Mouse (Mus musculus) G1E-ER4 (cell line): Measurements from ENCODE around the gene Shb. TPM values are rescaled to one million over a fixed set of nuclear protein-coding genes. Genes with fewer than 3 reads are reported as not detected.

Experiments
- GATA1 ChIP-seq: IDR thresholded peaks from one replicate; pipeline ENCODE4 v1.8.0; 2012; ENCODE audit warnings: low read length, inconsistent platforms
- polyA plus RNA-seq: library from polyadenylated mRNA; stranded (reverse); fragments of >175 nt; gene quantifications from 2 replicates; pipeline ENCODE4 v1.2.3, GENCODE M21; 2012

The Shb gene
- polyA plus RNA-seq, 1 experiment, result not detected

GRCm38 (mm10) chr4:45530662-45531542 is 1.4 kb downstream of the Shb start:
- TF ChIP-seq GATA1, result no peak

GRCm38 (mm10) chr4:45529986-45530597 is 2.2 kb downstream of the Shb start:
- no peak for TF ChIP-seq GATA1

DNA sequence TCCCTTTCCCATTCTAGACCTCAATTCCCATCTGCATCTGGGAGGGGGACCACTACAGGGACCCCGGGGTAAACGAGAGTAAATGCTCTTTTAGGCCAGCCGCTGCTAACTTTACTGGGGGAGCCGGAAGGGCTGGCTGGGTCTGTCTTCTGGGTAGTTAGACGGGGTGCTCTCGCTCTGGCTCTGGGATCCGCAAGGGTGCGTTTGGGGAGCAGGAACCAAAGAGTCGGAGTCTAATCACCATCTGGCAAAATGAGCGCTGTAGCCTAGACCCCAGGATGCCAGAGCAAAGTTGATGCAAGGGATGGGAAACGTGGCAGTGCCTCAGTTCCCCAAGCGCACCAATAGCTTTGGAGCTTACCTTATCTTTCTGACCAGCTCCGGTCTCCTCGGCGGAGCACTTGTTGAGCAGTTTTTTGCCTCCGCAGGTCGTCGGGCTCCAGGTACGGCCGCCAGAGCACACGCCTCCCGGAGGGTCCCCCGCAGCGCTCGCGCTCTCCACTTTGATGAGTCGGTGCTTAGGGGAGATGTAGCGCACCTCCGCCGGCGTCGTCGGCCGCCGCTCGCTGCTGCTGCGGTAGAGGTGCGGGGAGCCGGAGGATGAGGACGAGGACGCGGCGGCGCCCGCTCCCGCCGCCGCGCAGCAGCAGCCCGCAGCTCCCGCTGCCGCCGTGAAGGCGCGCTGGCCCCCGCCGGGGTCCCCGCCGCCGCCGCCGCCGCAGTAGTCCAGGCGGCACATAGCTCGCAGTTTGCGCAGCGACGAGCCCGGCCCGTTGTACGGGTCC is 2.9 kb downstream of the Shb start:
- TF ChIP-seq GATA1, result no peak

DNA sequence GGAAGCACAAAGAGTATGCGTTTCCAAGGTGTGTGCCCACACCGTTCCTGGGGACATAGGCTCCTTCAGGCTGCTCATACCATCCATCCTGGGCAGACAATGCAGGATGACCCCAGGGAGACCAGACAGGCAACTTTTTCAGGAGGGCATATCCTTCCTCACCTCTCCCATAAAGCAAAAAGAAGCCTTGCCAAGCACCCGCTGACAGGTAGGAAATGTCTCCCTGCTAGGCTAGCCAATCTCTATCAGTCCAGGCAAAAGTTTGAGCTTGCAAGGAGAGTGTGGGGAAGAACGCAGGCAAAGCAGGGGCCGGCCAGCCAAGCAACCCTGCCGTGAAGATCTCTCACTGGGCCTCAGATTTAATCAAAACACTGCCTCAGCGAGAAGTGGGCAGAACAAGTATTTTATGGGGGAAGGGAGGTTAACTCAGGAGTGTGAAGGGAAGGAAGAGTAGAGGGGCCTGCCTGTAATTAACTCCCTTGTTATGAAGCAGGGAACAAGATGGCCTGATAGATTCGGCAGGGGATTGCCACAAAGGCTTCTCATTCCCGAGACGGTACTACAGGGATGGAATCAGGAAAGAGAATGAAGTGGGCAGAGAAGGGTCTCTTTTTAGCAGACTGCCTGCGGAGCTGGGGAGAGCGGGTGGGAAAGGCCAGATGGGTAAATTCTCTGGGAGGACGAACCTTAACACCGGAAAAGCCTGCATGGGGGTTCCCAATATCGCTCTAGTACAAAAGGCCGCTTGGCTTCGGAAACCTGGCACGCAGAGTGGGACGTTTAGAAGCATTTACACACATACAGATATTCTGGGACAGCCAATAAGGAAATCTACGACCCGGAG is 3.7 kb downstream of the Shb start:
- no peak for TF ChIP-seq GATA1

DNA sequence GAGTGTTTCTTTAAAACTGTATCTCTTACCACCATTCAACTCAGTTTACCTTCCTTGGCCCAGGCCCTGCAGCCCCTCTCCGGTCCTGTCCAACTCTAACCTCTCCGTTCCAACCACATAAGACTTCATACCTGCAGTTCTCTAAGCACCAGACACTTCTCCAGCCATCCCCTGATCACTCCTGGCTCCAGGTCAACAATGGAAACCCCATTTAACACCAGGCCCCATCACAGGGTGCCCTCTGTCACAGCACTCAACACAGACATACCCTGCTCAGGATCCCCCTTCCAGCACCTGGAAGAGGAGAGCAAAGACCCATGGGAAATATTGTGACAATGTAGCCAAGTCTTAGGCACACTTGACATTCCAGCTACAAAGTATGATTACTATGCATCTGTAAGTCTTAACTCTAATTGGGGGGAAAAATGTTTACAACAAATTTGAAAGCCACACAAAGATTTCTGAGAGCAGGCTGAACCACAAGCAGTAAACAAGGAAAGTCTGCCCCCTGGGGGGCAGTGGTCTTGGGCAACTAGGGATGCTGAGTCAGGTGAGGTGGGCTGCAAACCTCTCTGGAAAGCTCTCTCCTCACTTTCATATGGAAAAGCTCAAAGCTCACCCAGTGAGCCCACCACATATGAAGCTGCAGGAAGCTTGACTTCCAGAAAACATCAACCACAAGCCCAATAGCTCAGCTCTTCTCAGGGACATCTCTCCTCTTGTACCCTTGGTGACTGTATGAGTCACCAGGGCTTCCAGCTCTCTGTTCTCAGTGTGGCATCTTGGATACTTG is 4.5 kb downstream of the Shb start:
- TF ChIP-seq GATA1, result no peak

DNA sequence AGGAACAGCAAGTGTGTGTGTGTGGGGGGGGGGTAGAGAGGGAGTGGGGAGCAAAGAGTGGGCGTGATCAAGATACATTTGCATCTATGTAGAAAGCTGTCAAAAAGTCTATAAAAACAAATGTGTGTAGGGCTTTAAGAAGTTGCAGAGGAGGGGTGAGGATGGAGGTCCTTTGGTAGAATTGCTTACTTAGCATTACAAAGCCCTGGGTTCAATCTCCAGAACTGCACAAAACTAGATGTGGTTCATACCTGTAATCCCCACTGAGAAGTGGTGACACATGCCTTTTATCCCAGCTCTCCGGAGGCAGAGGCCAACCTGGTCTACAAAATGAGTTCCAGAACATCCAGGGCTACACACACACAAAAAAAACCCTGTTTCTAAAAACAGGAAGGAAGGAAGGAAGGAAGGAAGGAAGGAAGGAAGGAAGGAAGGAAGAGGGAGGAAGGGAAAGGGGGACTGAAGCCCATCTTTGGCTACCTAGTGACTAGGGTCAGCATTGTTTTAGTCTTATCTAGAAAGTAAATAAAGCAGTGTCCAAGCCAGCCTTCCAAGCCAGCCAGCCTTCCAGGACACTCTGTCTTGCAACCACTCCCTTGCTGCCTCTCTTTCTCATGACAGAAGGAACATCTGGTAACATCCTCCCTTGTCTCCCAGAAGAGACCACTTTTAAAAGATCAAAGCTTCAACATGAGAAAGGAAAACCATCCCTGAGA is 5.3 kb downstream of the Shb start:
- TF ChIP-seq GATA1, result no peak

DNA sequence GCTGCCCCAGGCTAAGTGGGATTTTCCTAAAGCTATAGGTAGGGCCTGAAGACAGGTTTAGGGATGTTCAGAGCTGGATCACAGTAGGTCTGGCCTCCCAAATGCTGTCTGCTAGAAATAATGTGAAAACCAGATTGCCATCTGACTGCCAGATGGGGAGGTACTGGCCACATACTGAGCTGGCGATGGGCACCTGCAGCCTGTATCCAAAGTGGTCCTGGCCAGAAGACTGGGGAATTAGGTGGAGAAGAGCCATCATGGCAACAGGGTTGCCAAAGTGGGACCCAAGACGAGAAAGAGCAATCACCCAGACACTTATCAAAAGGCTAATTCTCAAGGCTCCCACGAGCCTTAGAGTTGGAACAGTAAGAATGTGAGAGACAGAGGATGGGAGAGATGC is 6.1 kb downstream of the Shb start:
- TF ChIP-seq GATA1, result no peak

DNA sequence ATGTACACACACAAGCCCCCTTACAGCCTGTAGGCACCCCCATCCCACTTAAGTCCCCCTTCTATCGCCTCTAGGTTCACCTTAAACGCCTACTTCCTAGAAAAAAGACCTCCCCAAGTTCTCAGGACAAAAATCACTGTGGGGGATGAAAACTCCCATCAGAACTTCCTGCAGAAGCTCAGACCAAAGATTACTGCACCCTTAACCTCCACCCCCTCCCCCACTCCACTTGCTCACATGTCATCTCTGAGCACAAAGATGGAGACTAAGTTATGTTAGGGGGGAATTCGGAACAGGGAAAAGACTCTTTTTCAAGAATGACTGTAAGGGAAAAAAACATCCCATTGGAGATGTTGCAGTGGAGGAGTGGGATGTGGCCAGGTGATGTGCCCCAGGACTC is 6.7 kb downstream of the Shb start:
- no peak for TF ChIP-seq GATA1

- TF ChIP-seq GATA1, result no peak
These were observed 7.7 kb downstream of the Shb start for GRCm38 (mm10) chr4:45524602-45525001.

DNA sequence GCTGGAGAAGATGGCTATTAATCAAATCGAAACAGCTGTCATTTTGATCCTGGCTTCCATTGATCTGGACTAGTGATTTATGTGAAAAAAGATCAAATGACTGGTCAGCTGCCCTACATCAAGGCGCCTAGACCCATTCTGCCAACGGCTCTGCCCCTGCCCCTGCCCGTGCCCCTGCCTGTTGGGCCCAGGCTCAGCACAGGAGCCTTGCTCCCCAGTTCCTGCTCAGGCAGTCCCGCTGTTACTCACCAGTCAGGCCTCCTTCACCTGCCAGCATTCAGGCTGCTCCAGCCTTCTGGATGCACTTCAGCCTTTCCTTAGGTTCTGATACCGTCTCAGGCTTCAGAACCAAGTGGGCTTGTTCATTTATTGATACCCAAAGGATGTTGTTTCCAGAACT is 8.9 kb downstream of the Shb start:
- no peak for TF ChIP-seq GATA1

GRCm38 (mm10) chr4:45522956-45523355 is 9.3 kb downstream of the Shb start:
- TF ChIP-seq GATA1, result no peak

DNA sequence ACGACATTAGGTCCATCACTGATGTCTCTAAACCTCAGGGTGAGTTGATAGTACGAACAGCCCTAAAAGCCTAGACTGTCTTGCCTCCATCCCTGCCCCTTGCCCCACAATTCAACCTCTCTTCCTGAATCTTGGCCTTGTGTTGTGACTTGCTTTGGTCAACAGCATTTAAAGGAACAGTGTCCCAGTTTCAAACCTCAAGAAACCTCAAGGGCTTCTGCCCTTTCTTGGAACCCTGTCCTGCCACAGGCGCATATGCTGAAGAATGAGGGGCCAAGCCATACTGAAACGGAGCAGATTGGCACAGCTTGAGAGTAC is 9.7 kb downstream of the Shb start:
- TF ChIP-seq GATA1, result no peak

- no peak for TF ChIP-seq GATA1
These were observed 10.3 kb downstream of the Shb start for GRCm38 (mm10) chr4:45521705-45522582.
